Mouse (Mus musculus): Measurements from ENCODE around the gene Spata31d1d. TPM values are rescaled to one million over a fixed set of nuclear protein-coding genes. Genes with fewer than 3 reads are reported as not detected.

Spata31d1d gene
- polyA plus RNA-seq, 3 experiments from 2014 or later: not detected

- ATAC-seq: no peak
Measured at GRCm38 (mm10) chr13:59676316-59677229, 55.0 kb downstream of the Spata31d1d start.

Other genes starting within 250 kb of the Spata31d1d start
- 10 to 100 TPM; 18.0 to 23.2 (median 18.3) TPM for gene Agtpbp1, start 146.5 kb downstream of the Spata31d1d start, polyA plus RNA-seq (2017; shearing (Covaris generic))
- 10 to 100 TPM; 93.0 to 99.2 (median 98.7) TPM for gene Naa35, start 146.5 kb downstream of the Spata31d1d start, polyA plus RNA-seq (2017; shearing (Covaris generic))
- gene Golm1, start 55.9 kb downstream of the Spata31d1d start, polyA plus RNA-seq (2017; shearing (Covaris generic)): 10 to 100 TPM; 40.8 to 58.9 (median 47.8) TPM
- gene 4921517D22Rik, start 37.6 kb downstream of the Spata31d1d start, polyA plus RNA-seq (2017; shearing (Covaris generic)): not detected
- not detected for gene Spata31d1a, start 21.4 kb downstream of the Spata31d1d start, polyA plus RNA-seq (2017; shearing (Covaris generic))
- gene Spata31d1b, start 19.5 kb downstream of the Spata31d1d start, polyA plus RNA-seq (2017; shearing (Covaris generic)): not detected
- gene 1700014D04Rik, start 15.0 kb upstream of the Spata31d1d start, polyA plus RNA-seq (2017; shearing (Covaris generic)): not detected
- gene Isca1, start 38.1 kb upstream of the Spata31d1d start, polyA plus RNA-seq (2017; shearing (Covaris generic)): 10 to 100 TPM; 50.8 to 59.8 (median 57.7) TPM
- gene Gm49354, start 50.5 kb upstream of the Spata31d1d start, polyA plus RNA-seq (2017; shearing (Covaris generic)): not detected
- gene Tut7, start 91.4 kb upstream of the Spata31d1d start, polyA plus RNA-seq (2017; shearing (Covaris generic)): 10 to 100 TPM; 67.6 to 73.9 (median 72.7) TPM